Mouse (Mus musculus): ENCODE measurements around the gene 2410141K09Rik.
"Not testable (repeated sequence)": the region's sequence is repeated elsewhere in the genome, so short reads cannot be mapped to it uniquely, and the experiment has no call there.

2410141K09Rik gene

DNA sequence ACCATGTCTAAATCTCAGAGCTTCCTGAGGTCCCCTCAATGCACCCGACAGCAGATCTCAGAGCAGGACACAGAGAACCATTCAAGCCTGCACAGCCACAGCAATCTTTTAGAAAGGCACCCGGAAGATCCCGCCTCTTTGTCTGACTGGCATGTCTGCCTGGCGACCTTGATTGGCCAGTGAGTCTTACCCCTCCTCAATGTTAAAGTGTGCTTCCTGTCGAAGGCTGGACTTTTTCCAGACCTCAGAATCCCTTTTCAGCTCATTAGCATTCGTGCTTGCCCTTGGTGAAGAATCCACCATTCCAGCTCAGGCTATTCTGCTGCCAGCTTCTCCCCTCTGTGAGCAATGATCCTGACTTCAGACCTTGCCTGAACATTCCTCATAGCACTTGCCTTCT lies at the start of gene 2410141K09Rik:
2410141K09Rik (minus strand) TSS at position 101 of the 400 bp plus-strand sequence.
- DNase-seq (ENCODE audit: low read depth, low spot score) = not testable (repeated sequence)

GRCm38 (mm10) chr13:66426858-66427257 lies 14.1 kb downstream of the 2410141K09Rik start:
- DNase-seq (ENCODE audit: low read depth, low spot score) = not testable (repeated sequence)

- not testable (repeated sequence) for DNase-seq (ENCODE audit: low read depth, low spot score)
Observed at GRCm38 (mm10) chr13:66414962-66415361, 26.0 kb downstream of the 2410141K09Rik start.

Data from embryo, embryonic 11.5 days (tissue).